Mouse (Mus musculus) CH12.LX (cell line): ENCODE measurements around the gene Hira.

Experiments used
- CTCF ChIP-seq, 2 experiments: IDR thresholded peaks in 1 of 2; conservative IDR thresholded peaks in 1 of 2; 2 replicates each; pipeline ENCODE4 v1.5.1; 2011 to 2012; ENCODE audit warnings: low read depth in 2 of 2, low read length in 2 of 2, improper control_type of control experiment in 1 of 2, inconsistent platforms in 1 of 2, mild to moderate bottlenecking in 1 of 2, moderate library complexity in 1 of 2
- E2F4 ChIP-seq: IDR thresholded peaks from 2 replicates; pipeline ENCODE4 v1.6.1; 2011; ENCODE audit warnings: low read depth, low read length, improper control_type of control experiment; ENCODE audit not compliant: insufficient replicate concordance
- EP300 ChIP-seq: IDR thresholded peaks from 2 replicates; pipeline ENCODE4 v1.6.1; 2011; ENCODE audit warnings: low read length, improper control_type of control experiment
- ETS1 ChIP-seq: conservative IDR thresholded peaks from 2 replicates; pipeline ENCODE4 v1.6.1; 2012; ENCODE audit warnings: low read depth, mild to moderate bottlenecking, inconsistent platforms, low read length, improper control_type of control experiment, moderate library complexity
- HCFC1 ChIP-seq: IDR thresholded peaks from 2 replicates; pipeline ENCODE4 v1.6.1; 2012; ENCODE audit warnings: low read depth, mild to moderate bottlenecking, inconsistent platforms, low read length, improper control_type of control experiment
- MEF2A ChIP-seq: IDR thresholded peaks from 2 replicates; pipeline ENCODE4 v1.6.1; 2014; ENCODE audit warnings: low read depth, mild to moderate bottlenecking, inconsistent platforms, low read length, improper control_type of control experiment, borderline replicate concordance
- NRF1 ChIP-seq: IDR thresholded peaks from 2 replicates; pipeline ENCODE4 v1.6.1; 2014; ENCODE audit warnings: low read depth, mild to moderate bottlenecking, inconsistent platforms, low read length, improper control_type of control experiment, moderate library complexity
- POLR2A ChIP-seq: IDR thresholded peaks from 2 replicates; pipeline ENCODE4 v1.6.1; 2011; ENCODE audit warnings: low read depth, mild to moderate bottlenecking, improper control_type of control experiment, low read length
- RAD21 ChIP-seq: IDR thresholded peaks from 2 replicates; pipeline ENCODE4 v1.6.1; 2011; ENCODE audit warnings: low read depth, mild to moderate bottlenecking, low read length, improper control_type of control experiment, moderate library complexity
- USF1 ChIP-seq: IDR thresholded peaks from 2 replicates; pipeline ENCODE4 v1.6.1; 2014; ENCODE audit warnings: low read depth, mild to moderate bottlenecking, inconsistent platforms, low read length, improper control_type of control experiment
- ZC3H11A ChIP-seq: IDR thresholded peaks from 2 replicates; pipeline ENCODE4 v1.6.1; 2012; ENCODE audit warnings: low read depth, mild to moderate bottlenecking, inconsistent platforms, low read length, improper control_type of control experiment
- ZMIZ1 ChIP-seq: IDR thresholded peaks from 2 replicates; pipeline ENCODE4 v1.6.1; 2012; ENCODE audit warnings: low read depth, mild to moderate bottlenecking, inconsistent platforms, low read length, improper control_type of control experiment
- ZNF384 ChIP-seq: IDR thresholded peaks from 2 replicates; pipeline ENCODE4 v1.6.1; 2012; ENCODE audit warnings: low read depth, low read length, improper control_type of control experiment, inconsistent platforms

- no peak for TF ChIP-seq CTCF (conservative IDR thresholded peaks at IDR 0.05 in 1 of 2, IDR thresholded peaks at IDR 0.05 in 1 of 2; ENCODE audit: low read depth in 2 of 2, low read length in 2 of 2)
- no peak for TF ChIP-seq ZMIZ1
- no peak for TF ChIP-seq E2F4
- no peak for TF ChIP-seq POLR2A
- TF ChIP-seq HCFC1: no peak
- TF ChIP-seq NRF1: no peak
- no peak for TF ChIP-seq RAD21
- TF ChIP-seq EP300: no peak
- no peak for TF ChIP-seq USF1
- no peak for TF ChIP-seq ZNF384
- no peak for TF ChIP-seq ETS1
- no peak for TF ChIP-seq MEF2A
- no peak for TF ChIP-seq ZC3H11A
Observed at GRCm38 (mm10) chr16:18829102-18829501, 47.7 kb upstream of the Hira start.
